Comparison of ENCODE assay signal across 19 mouse cellular contexts in the genomic region with DNA sequence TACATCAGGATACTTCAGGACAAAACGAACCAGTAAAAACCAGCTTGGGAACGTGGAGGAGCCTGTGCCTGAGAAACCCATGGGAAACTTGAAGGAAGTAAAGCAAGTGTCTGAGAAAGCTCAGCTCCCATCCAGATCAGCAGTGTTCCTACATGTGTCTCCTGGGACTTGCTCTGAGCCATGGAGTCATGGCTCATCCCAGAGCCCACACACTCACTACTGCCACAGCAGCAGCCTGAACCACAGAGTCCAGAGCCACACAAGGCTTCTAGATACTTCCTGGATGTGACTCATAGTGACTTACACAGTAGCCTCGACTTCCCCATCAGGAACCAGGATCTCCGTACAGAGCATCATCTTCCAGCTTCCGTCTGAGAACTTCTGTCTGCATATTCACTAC.
DNase-seq lines count a peak whose midpoint lies in the region; ATAC-seq and TF ChIP-seq lines count a peak whose summit lies in the region.
"Had no signal": no experiment of that assay in that cellular context is flagged by ENCODE, and none has a peak within 500 bp of the region (broad histone marks: within the 10 kb centered on the region; RNA-seq: fewer than 3 reads in every experiment).

No protein-coding gene starts in this region.

- WGBS in forebrain, embryonic 13.5 days: 72% methylated on average over 5 of the region's 5 CpGs
- 82% methylated on average over 5 of the region's 5 CpGs for WGBS in forebrain, embryonic 10.5 days
- 69% methylated on average over 5 of the region's 5 CpGs for WGBS in hindbrain, postnatal 0 days
- WGBS in hindbrain, embryonic 13.5 days: 83% methylated on average over 5 of the region's 5 CpGs
- WGBS in forebrain, embryonic 16.5 days: 57% methylated on average over 5 of the region's 5 CpGs

- H3K9ac ChIP-seq in forebrain, embryonic 13.5 days: no peak overlapping the region
- H3K9ac ChIP-seq in hindbrain, postnatal 0 days (replicated peaks; ENCODE audit: low read length): no peak overlapping the region
- H3K9ac ChIP-seq in hindbrain, embryonic 13.5 days: no peak overlapping the region
- H3K9ac ChIP-seq in forebrain, embryonic 16.5 days (replicated peaks; ENCODE audit: low read depth, low read length): no peak overlapping the region

- H3K36me3 ChIP-seq in forebrain, embryonic 13.5 days (ENCODE audit: poor library complexity, severe bottlenecking): no peaks in the 10 kb centered on the region
- H3K36me3 ChIP-seq in forebrain, embryonic 10.5 days (replicated peaks): no peaks in the 10 kb centered on the region
- H3K36me3 ChIP-seq in hindbrain, postnatal 0 days (ENCODE audit: insufficient read depth, low read length): no peaks in the 10 kb centered on the region
- no peaks in the 10 kb centered on the region for H3K36me3 ChIP-seq in hindbrain, embryonic 13.5 days
- H3K36me3 ChIP-seq in forebrain, embryonic 16.5 days (ENCODE audit: control insufficient read depth, insufficient read depth): no peaks in the 10 kb centered on the region
- H3K36me3 ChIP-seq: embryonic facial prominence, embryonic 10.5 days; heart, embryonic 10.5 days had no signal

- no peak for TF ChIP-seq CTCF in gastrocnemius, adult 2 months (IDR thresholded peaks at IDR 0.05)
- no peak for TF ChIP-seq CTCF in hindbrain, postnatal 0 days (IDR thresholded peaks at IDR 0.05; ENCODE audit: low read depth)

- intact Hi-C loops in gastrocnemius, adult 2 months (cut with DNase I): no loop called here
- intact Hi-C loops in gastrocnemius, postnatal 36 days (cut with DNase I): no loop called here
- intact Hi-C loops in left cerebral cortex, postnatal 36 days (cut with DNase I): no loop called here

- H3K9me3 ChIP-seq in forebrain, embryonic 13.5 days (replicated peaks): no peaks in the 10 kb centered on the region
- no peaks in the 10 kb centered on the region for H3K9me3 ChIP-seq in forebrain, embryonic 10.5 days
- H3K9me3 ChIP-seq in hindbrain, postnatal 0 days (ENCODE audit: low read length): no peaks in the 10 kb centered on the region
- no peaks in the 10 kb centered on the region for H3K9me3 ChIP-seq in hindbrain, embryonic 13.5 days
- H3K9me3 ChIP-seq in forebrain, embryonic 16.5 days (ENCODE audit: control insufficient read depth, low read length): no peaks in the 10 kb centered on the region
- H3K9me3 ChIP-seq: embryonic facial prominence, embryonic 10.5 days; heart, embryonic 10.5 days had no signal

- H3K4me3 ChIP-seq in forebrain, embryonic 13.5 days: no peak overlapping the region
- no peak overlapping the region for H3K4me3 ChIP-seq in forebrain, embryonic 10.5 days
- H3K4me3 ChIP-seq in gastrocnemius, adult 2 months: no peak overlapping the region
- H3K4me3 ChIP-seq in hindbrain, postnatal 0 days (ENCODE audit: low read length): no peak overlapping the region
- H3K4me3 ChIP-seq in hindbrain, embryonic 13.5 days: no peak overlapping the region
- H3K4me3 ChIP-seq in forebrain, embryonic 16.5 days (replicated peaks; ENCODE audit: low read length): no peak overlapping the region
- H3K4me3 ChIP-seq: embryonic facial prominence, embryonic 10.5 days; heart, embryonic 10.5 days had no signal

- peaks cover 30% of the 10 kb centered on the region for H3K4me1 ChIP-seq in forebrain, embryonic 13.5 days
- H3K4me1 ChIP-seq in forebrain, embryonic 10.5 days: peaks cover 3% of the 10 kb centered on the region
- H3K4me1 ChIP-seq in hindbrain, postnatal 0 days (ENCODE audit: insufficient read depth, low read length): peaks cover 12% of the 10 kb centered on the region
- peaks cover 29% of the 10 kb centered on the region for H3K4me1 ChIP-seq in hindbrain, embryonic 13.5 days (replicated peaks)
- peaks cover 21% of the 10 kb centered on the region for H3K4me1 ChIP-seq in forebrain, embryonic 16.5 days (replicated peaks; ENCODE audit: control insufficient read depth, insufficient read depth, low read length)

- no peak for DNase-seq in forebrain, embryonic 10.5 days (ENCODE audit: extremely low spot score, low spot score)
- DNase-seq in gastrocnemius, adult 2 months: no peak
- no peak for DNase-seq in gastrocnemius, postnatal 36 days
- no peak for DNase-seq in hindbrain, postnatal 0 days (ENCODE audit: low spot score)
- no peak for DNase-seq in left cerebral cortex, postnatal 36 days (ENCODE audit: low spot score in 2 of 2)
- DNase-seq: adrenal gland, postnatal 14 days; gastrocnemius, postnatal 10 days; heart, postnatal 10 days; kidney, adult 11 months; kidney, adult 9 months had no signal

- no peaks in the 10 kb centered on the region for H3K27me3 ChIP-seq in forebrain, embryonic 13.5 days
- H3K27me3 ChIP-seq in forebrain, embryonic 10.5 days (ENCODE audit: poor library complexity, severe bottlenecking): no peaks in the 10 kb centered on the region
- H3K27me3 ChIP-seq in hindbrain, postnatal 0 days (ENCODE audit: insufficient read depth, low read length): no peaks in the 10 kb centered on the region
- no peaks in the 10 kb centered on the region for H3K27me3 ChIP-seq in hindbrain, embryonic 13.5 days
- H3K27me3 ChIP-seq in forebrain, embryonic 16.5 days (replicated peaks; ENCODE audit: control insufficient read depth, insufficient read depth, low read length): no peaks in the 10 kb centered on the region
- H3K27me3 ChIP-seq: CH12.LX, Patski had no signal

- H3K27ac ChIP-seq in forebrain, embryonic 13.5 days: peak overlapping the region; percentile 25; the same call in 1 of the 2 replicates
- H3K27ac ChIP-seq in forebrain, embryonic 10.5 days: no peak overlapping the region
- H3K27ac ChIP-seq in gastrocnemius, adult 2 months: peak overlapping the region; percentile 28; the same call in 1 of the 2 replicates
- no peak overlapping the region for H3K27ac ChIP-seq in hindbrain, postnatal 0 days
- H3K27ac ChIP-seq in hindbrain, embryonic 13.5 days: no peak overlapping the region
- H3K27ac ChIP-seq in forebrain, embryonic 16.5 days (ENCODE audit: low read length): peak overlapping the region; percentile 65
- H3K27ac ChIP-seq: embryonic facial prominence, embryonic 10.5 days; heart, embryonic 10.5 days had no signal

- peak overlapping the region; percentile 28; the same call in 1 of the 2 replicates for H3K4me2 ChIP-seq in forebrain, embryonic 13.5 days
- peak overlapping the region; percentile 28 for H3K4me2 ChIP-seq in hindbrain, postnatal 0 days (ENCODE audit: low read depth, low read length)
- no peak overlapping the region for H3K4me2 ChIP-seq in hindbrain, embryonic 13.5 days
- no peak overlapping the region for H3K4me2 ChIP-seq in forebrain, embryonic 16.5 days (ENCODE audit: low read length)

- ATAC-seq in forebrain, embryonic 13.5 days: 0 out of 2 replicates have a peak, but pooled peaks have one; percentile 6
- ATAC-seq in hindbrain, postnatal 0 days: no peak
- ATAC-seq in hindbrain, embryonic 13.5 days (ENCODE audit: low FRiP score): no peak
- no peak for ATAC-seq in forebrain, embryonic 16.5 days
- ATAC-seq: activated CD4-positive, CD25-positive, alpha-beta regulatory T cell, adult 4 months; hindbrain, embryonic 16.5 days; Patski had no signal

Comparison
In these comparisons a context has a peak if more than half of its experiments do, and no peak if none do; other contexts are left out.
1. H3K27ac ChIP-seq: peak in forebrain, embryonic 13.5 days (single experiment), gastrocnemius, adult 2 months (single experiment) and forebrain, embryonic 16.5 days (single experiment); none in forebrain, embryonic 10.5 days (single experiment), hindbrain, postnatal 0 days (single experiment) and hindbrain, embryonic 13.5 days (single experiment).
2. H3K4me2 ChIP-seq: peak in forebrain, embryonic 13.5 days (single experiment) and hindbrain, postnatal 0 days (single experiment); none in hindbrain, embryonic 13.5 days (single experiment) and forebrain, embryonic 16.5 days (single experiment).